Mouse (Mus musculus) myocyte (in vitro differentiated cells): ENCODE data around the gene Ror2. TPM values are rescaled to one million over a fixed set of nuclear protein-coding genes. Genes with fewer than 3 reads are reported as not detected.

Experiments
- H3K27me3 ChIP-seq: one replicate; pipeline ENCODE4 v1.6.1; 2011; ENCODE audit not compliant: control insufficient read depth, insufficient read depth, insufficient read length
- H3K36me3 ChIP-seq: one replicate; pipeline ENCODE4 v1.6.1; 2011; ENCODE audit not compliant: control insufficient read depth, insufficient read depth
- H3K4me2 ChIP-seq: one replicate; pipeline ENCODE4 v1.6.1; 2011; ENCODE audit warnings: low read depth, control low read depth
- H3K4me3 ChIP-seq: one replicate; pipeline ENCODE4 v1.5.1; 2011; ENCODE audit warnings: mild to moderate bottlenecking, control low read depth, moderate library complexity
- H3K79me2 ChIP-seq: one replicate; pipeline ENCODE4 v1.6.1; 2011; ENCODE audit not compliant: control insufficient read depth, insufficient read depth
- H3ac ChIP-seq: one replicate; pipeline ENCODE4 v1.6.1; 2011; ENCODE audit not compliant: control insufficient read depth, insufficient read length
- CEBPB ChIP-seq: IDR thresholded peaks from 2 replicates; pipeline ENCODE4 v1.6.1; 2011; ENCODE audit warnings: mild to moderate bottlenecking, moderate library complexity; ENCODE audit not compliant: poor library complexity, insufficient read depth, severe bottlenecking
- E2F4 ChIP-seq: IDR thresholded peaks from one replicate; pipeline ENCODE4 v1.6.1; 2011; ENCODE audit warnings: mild to moderate bottlenecking, control low read depth, moderate library complexity; ENCODE audit not compliant: insufficient read depth
- MAX ChIP-seq: IDR thresholded peaks from one replicate; pipeline ENCODE4 v1.6.1; 2011; ENCODE audit warnings: low read depth, mild to moderate bottlenecking, control low read depth
- MYOD1 ChIP-seq, 3 experiments: IDR thresholded peaks; one replicate each; pipeline ENCODE4 v1.6.1; 2011; ENCODE audit warnings: control low read depth in 2 of 3, low read depth in 2 of 3, mild to moderate bottlenecking in 2 of 3, moderate library complexity in 1 of 3; ENCODE audit not compliant: insufficient read length in 2 of 3, control insufficient read depth in 1 of 3
- MYOG ChIP-seq, 3 experiments: IDR thresholded peaks; one replicate each; pipeline ENCODE4 v1.6.1; 2011; ENCODE audit warnings: control low read depth in 2 of 3, low read depth in 2 of 3, mild to moderate bottlenecking in 2 of 3; ENCODE audit not compliant: insufficient read length in 2 of 3, control insufficient read depth in 1 of 3, insufficient read depth in 1 of 3
- POLR2A ChIP-seq: IDR thresholded peaks from one replicate; pipeline ENCODE4 v1.6.1; 2011; ENCODE audit warnings: low read depth, mild to moderate bottlenecking, control low read depth, moderate library complexity; ENCODE audit not compliant: insufficient read length
- POLR2AphosphoS2 ChIP-seq: IDR thresholded peaks from one replicate; pipeline ENCODE4 v1.6.1; 2011; ENCODE audit warnings: low read depth, control low read depth; ENCODE audit not compliant: insufficient read length
- REST ChIP-seq: IDR thresholded peaks from one replicate; pipeline ENCODE4 v1.6.1; 2011; ENCODE audit warnings: mild to moderate bottlenecking, control low read depth, moderate library complexity; ENCODE audit not compliant: insufficient read depth, insufficient read length
- SRF ChIP-seq: IDR thresholded peaks from one replicate; pipeline ENCODE4 v1.6.1; 2011; ENCODE audit warnings: low read depth; ENCODE audit not compliant: control insufficient read depth, insufficient read length
- TCF12 ChIP-seq: IDR thresholded peaks from one replicate; pipeline ENCODE4 v1.6.1; 2011; ENCODE audit warnings: mild to moderate bottlenecking, control low read depth; ENCODE audit not compliant: poor library complexity, insufficient read depth, severe bottlenecking
- TCF3 ChIP-seq: IDR thresholded peaks from one replicate; pipeline ENCODE4 v1.6.1; 2011; ENCODE audit warnings: low read depth, control low read depth; ENCODE audit not compliant: insufficient read length
- USF1 ChIP-seq: IDR thresholded peaks from one replicate; pipeline ENCODE4 v1.6.1; 2011; ENCODE audit warnings: low read depth, mild to moderate bottlenecking, control low read depth, moderate library complexity
- polyA plus RNA-seq: library from polyadenylated mRNA; unstranded; fragments of >200 nt; fragmentation: generic; extraction: Trizol; gene quantifications from one replicate; pipeline ENCODE4 v1.2.1, GENCODE M21; 2012; ENCODE audit warnings: missing spikeins

Gene Ror2
- polyA plus RNA-seq, 1 experiment, result 0.12 TPM

DNA sequence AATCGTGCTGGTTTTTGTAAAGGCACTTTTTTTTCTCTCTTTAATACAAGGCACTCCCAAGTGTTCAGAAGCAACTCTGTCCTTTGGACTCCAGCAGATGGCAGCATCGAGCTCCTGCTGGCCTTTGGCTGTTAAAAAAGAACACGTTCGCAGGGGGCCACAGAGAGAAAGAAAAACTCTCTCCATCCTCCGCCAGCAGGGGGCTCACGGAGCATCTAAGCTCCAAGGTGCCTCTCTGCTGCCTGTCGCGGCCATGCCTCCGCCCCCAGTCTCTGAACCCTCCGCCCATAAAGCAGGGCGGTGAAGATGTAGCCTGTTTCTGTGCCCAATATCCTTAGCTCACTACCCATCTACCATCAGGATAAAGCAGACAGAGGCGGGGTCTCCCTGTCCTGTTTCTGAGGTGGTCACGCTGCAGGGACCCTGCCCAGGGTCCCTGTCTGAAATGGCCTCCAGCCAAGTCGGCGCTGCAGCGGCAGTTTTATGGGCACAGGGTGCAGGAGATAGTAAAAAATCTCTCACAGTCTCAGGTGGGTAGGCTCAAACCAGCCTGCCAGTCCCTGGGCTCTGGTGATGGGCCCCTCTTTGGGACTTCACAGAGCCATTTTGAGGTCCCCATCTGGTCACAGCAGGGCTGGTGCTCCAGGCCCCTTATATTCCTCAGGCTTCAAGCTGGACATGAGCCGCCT is 176.2 kb downstream of the Ror2 start:
- no peaks in the 10 kb centered on the region for H3K79me2 ChIP-seq
- peaks cover 10% of the 10 kb centered on the region for H3K27me3 ChIP-seq
- no peak overlapping the region for H3ac ChIP-seq
- no peak overlapping the region for H3K4me2 ChIP-seq
- H3K4me3 ChIP-seq, result no peak overlapping the region
- H3K36me3 ChIP-seq, result no peaks in the 10 kb centered on the region
- TF ChIP-seq MAX (no peak), USF1 (no peak), SRF (no peak), REST (no peak), TCF3 (no peak), POLR2AphosphoS2 (no peak), POLR2A (no peak), E2F4 (no peak), MYOG (IDR thresholded peaks at IDR 0.05; ENCODE audit: control insufficient read depth in 1 of 3, insufficient read depth in 1 of 3, insufficient read length in 2 of 3, low read depth in 2 of 3) (no peak), MYOD1 (IDR thresholded peaks at IDR 0.05; ENCODE audit: control insufficient read depth in 1 of 3, insufficient read length in 2 of 3, low read depth in 2 of 3) (no peak), CEBPB (no peak), TCF12 (no peak)

DNA sequence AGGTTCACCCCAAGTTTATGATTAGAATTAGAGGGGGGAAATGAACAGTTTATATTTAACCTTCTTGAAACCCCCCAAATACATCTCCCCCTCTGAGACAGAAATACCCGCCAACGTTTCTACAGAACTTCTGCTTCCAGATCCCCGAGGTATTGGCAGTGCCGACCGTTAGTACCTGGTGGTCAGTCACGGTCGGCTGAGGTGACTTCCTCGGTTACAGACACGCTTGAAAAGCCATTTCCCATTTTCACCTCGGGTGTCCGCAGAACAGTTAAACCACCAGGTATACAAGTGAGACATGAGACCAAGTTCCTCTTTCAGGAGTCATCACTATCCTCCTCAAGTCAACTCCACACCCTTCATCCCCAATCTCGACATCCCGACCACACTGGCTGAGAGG is 179.2 kb downstream of the Ror2 start:
- no peaks in the 10 kb centered on the region for H3K79me2 ChIP-seq
- no peak for TF ChIP-seq REST
- TF ChIP-seq POLR2A, result no peak
- TF ChIP-seq CEBPB, result no peak
- no peak for TF ChIP-seq USF1
- no peak for TF ChIP-seq E2F4
- TF ChIP-seq MAX, result no peak
- TF ChIP-seq MYOG (IDR thresholded peaks at IDR 0.05; ENCODE audit: control insufficient read depth in 1 of 3, insufficient read depth in 1 of 3, insufficient read length in 2 of 3, low read depth in 2 of 3), result no peak
- no peak for TF ChIP-seq SRF
- TF ChIP-seq MYOD1 (IDR thresholded peaks at IDR 0.05; ENCODE audit: control insufficient read depth in 1 of 3, insufficient read length in 2 of 3, low read depth in 2 of 3), result no peak
- TF ChIP-seq TCF3, result no peak
- TF ChIP-seq POLR2AphosphoS2, result no peak
- TF ChIP-seq TCF12, result no peak
- no peak overlapping the region for H3ac ChIP-seq
- no peaks in the 10 kb centered on the region for H3K27me3 ChIP-seq
- no peaks in the 10 kb centered on the region for H3K36me3 ChIP-seq
- no peak overlapping the region for H3K4me3 ChIP-seq
- H3K4me2 ChIP-seq, result no peak overlapping the region

DNA sequence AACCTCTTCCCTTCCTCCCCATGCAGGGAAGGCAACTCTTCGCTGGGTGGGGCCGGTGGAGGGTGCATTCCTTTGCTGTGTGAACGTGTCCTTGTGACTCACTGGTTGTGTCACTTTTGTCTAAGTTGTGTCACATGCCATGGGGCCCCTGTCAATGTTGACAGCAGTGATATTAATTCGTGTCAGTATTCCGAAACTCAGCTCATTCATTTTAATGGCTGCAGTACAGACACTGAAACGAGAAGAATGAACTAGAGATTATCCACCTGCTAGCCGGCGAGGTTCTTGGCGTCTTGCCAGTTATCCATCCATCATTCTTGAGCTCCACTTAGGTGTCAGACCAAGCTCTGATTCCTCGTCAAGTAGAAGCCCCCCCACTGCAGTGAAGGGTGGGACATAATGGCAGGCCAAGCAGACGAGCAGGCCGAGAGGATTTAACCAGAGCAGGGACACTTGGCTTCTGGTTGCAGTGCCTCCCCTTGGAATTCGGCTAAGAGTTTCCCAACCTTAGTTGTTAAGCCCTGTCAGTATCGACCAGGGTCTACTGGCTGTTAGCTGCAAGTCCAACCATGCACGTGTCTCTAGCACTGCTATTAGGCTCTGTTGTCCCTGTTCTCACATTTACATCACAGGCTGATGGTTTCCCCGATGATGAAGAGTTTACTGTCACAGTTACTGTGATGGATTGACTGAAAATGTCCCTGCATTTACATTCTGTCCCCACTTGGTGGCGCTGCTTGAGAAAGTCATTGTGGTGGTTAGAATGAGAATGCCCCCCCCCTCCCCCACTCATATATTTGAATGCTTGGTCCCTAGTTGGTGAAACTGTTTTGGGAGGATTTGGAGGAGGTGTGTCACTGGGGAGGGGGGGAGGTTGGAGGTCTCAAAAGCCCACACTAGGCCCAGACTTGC is 185.9 kb downstream of the Ror2 start:
- TF ChIP-seq MYOD1 (IDR thresholded peaks at IDR 0.05; ENCODE audit: control insufficient read depth in 1 of 3, insufficient read length in 2 of 3, low read depth in 2 of 3), result no peak
- no peak for TF ChIP-seq USF1
- TF ChIP-seq TCF12, result no peak
- no peak for TF ChIP-seq REST
- no peak for TF ChIP-seq MAX
- TF ChIP-seq E2F4, result no peak
- H3K4me3 ChIP-seq, result no peak overlapping the region
- H3K27me3 ChIP-seq, result no peaks in the 10 kb centered on the region
- H3K36me3 ChIP-seq, result no peaks in the 10 kb centered on the region
- H3K79me2 ChIP-seq, result no peaks in the 10 kb centered on the region
- H3K4me2 ChIP-seq, result no peak overlapping the region
- H3ac ChIP-seq, result no peak overlapping the region

DNA sequence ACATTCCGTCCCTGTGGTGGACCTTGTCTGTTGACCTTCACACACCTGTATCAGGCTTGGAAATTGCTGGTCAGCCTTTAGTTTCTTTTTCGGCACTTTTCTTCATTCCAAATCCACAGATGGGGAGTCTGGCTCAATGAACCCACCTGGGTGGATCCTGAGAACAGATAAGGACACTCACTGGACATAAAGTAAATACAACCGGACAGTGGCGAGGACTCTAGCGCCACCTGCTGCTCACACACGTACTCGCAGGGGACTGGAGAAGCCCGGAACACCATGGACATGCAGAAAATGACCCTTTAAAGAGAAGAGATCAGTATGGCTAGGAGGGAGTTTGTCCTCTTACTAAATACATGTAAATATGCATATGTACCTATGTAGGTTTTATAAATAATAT is 189.3 kb downstream of the Ror2 start:
- no peak for TF ChIP-seq MAX
- no peak for TF ChIP-seq TCF12
- no peak for TF ChIP-seq MYOG (IDR thresholded peaks at IDR 0.05; ENCODE audit: control insufficient read depth in 1 of 3, insufficient read depth in 1 of 3, insufficient read length in 2 of 3, low read depth in 2 of 3)
- no peak for TF ChIP-seq POLR2AphosphoS2
- TF ChIP-seq MYOD1 (IDR thresholded peaks at IDR 0.05; ENCODE audit: control insufficient read depth in 1 of 3, insufficient read length in 2 of 3, low read depth in 2 of 3), result no peak
- no peak for TF ChIP-seq TCF3
- no peak for TF ChIP-seq SRF
- TF ChIP-seq REST, result no peak
- TF ChIP-seq CEBPB, result no peak
- TF ChIP-seq USF1, result no peak
- TF ChIP-seq E2F4, result no peak
- no peak for TF ChIP-seq POLR2A
- H3K4me3 ChIP-seq, result no peak overlapping the region
- no peaks in the 10 kb centered on the region for H3K36me3 ChIP-seq
- no peak overlapping the region for H3ac ChIP-seq
- H3K27me3 ChIP-seq, result no peaks in the 10 kb centered on the region
- H3K79me2 ChIP-seq, result no peaks in the 10 kb centered on the region
- H3K4me2 ChIP-seq, result no peak overlapping the region
